Mouse (Mus musculus) brain, adult 10 weeks (tissue): ENCODE data around the gene H2afy. TPM values are rescaled to one million over a fixed set of nuclear protein-coding genes. Genes with fewer than 3 reads are reported as not detected.

Experiments
- polyA plus RNA-seq: library from polyadenylated mRNA; stranded (reverse); fragments of 350-450 nt; fragmentation: Illumina TruSeq; extraction: RNeasy Lipid Tissue Mini Kit (QIAGEN cat#74804); gene quantifications from one replicate; pipeline ENCODE4 v1.2.3, GENCODE M21; 2015; ENCODE audit warnings: low read depth, low replicate concordance

Gene H2afy
- 95.6 TPM for polyA plus RNA-seq

GRCm38 (mm10) chr13:56136200-56136599 is at the start of gene H2afy:
H2afy (minus strand) TSS chr13:56136361.

DNA sequence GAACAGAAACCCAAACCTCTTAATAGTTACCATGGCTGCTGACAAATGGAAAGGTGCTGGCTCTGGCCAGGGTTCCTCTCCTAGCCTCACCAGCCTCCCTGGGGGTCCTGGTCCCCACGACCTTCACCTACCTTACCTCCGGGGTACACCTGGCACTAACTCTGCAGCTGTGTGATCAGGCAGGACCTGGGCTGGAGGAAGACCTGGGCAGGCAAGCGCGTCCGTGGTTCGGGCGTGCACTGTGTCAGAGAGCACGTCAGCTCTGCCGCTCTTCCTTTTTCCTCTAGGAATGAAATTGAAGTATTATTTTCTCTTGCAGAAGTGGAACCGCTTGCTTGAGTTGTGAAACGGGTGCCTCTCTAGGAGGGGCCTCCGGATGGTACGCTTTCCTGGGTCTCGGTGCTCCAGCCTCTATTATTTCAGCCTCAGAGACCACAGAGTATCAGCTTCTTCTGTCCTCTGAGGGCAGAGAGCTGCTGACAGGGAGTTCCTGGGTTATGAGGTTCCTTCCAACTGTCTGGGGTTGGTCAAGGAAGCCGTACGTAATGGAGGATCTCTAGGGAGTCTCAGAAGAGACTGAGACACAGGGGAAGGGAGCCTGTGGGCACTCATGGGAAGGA is 42.4 kb upstream of the H2afy start, which contains the start of gene Tifab:
TSS of gene Tifab (minus strand) at position 470 of the 620 bp plus-strand sequence.

Other genes starting within 250 kb of the H2afy start
- gene Tifab, start 42.5 kb upstream of the H2afy start, polyA plus RNA-seq: 3.4 TPM
- gene Neurog1, start 115.8 kb upstream of the H2afy start, polyA plus RNA-seq: not detected
- gene Cxcl14, start 160.2 kb upstream of the H2afy start, polyA plus RNA-seq: 124 TPM